Mouse (Mus musculus) lung, postnatal 0 days (tissue): Measurements from ENCODE around the gene Fpgs.

Experiments used
- CTCF ChIP-seq: IDR thresholded peaks from 2 replicates; pipeline ENCODE4 v1.5.1; 2016; ENCODE audit warnings: antibody characterized with exemption, mild to moderate bottlenecking
- EP300 ChIP-seq: IDR thresholded peaks from 2 replicates; pipeline ENCODE4 v1.6.1; 2016; ENCODE audit warnings: antibody characterized with exemption, mild to moderate bottlenecking, control low read depth

- TF ChIP-seq CTCF (no peak), EP300 (no peak)
Measured at GRCm38 (mm10) chr2:32673176-32673917, 30.6 kb downstream of the Fpgs start.
